Mouse (Mus musculus): Measurements from ENCODE around the gene Olfr113. TPM values are rescaled to one million over a fixed set of nuclear protein-coding genes. Genes with fewer than 3 reads are reported as not detected.
"Not testable (repeated sequence)": the region's sequence is repeated elsewhere in the genome, so short reads cannot be mapped to it uniquely, and the experiment has no call there.

Gene Olfr113
- total RNA-seq (2021) = not detected

- intact Hi-C loops (cut with DNase I) = no loop called here
- no peak for DNase-seq (ENCODE audit: low spot score in 2 of 2)
Measured at GRCm38 (mm10) chr17:37577563-37577962, at the start of gene Olfr113. Gene Olfr113 (minus strand): TSS chr17:37577663.

GRCm38 (mm10) chr17:37627009-37627408 lies 49.5 kb upstream of the Olfr113 start, which contains the start of the genes Olfr115 and Olfr116:
Gene Olfr115 (minus strand): TSS chr17:37627109.
Gene Olfr116 (minus strand): TSS chr17:37627199.
- no peak for DNase-seq (ENCODE audit: low spot score in 2 of 2)
- intact Hi-C loops (cut with DNase I) = no loop called here

- intact Hi-C loops (cut with DNase I) = no loop called here
- DNase-seq (ENCODE audit: low spot score in 2 of 2) = no peak
Measured at GRCm38 (mm10) chr17:37592643-37593042, 15.2 kb upstream of the Olfr113 start, which contains the start of gene Olfr114. Gene Olfr114 (minus strand): TSS chr17:37592743.

- no peak for DNase-seq (ENCODE audit: low spot score in 2 of 2)
- intact Hi-C loops (cut with DNase I) = no loop called here
Measured at GRCm38 (mm10) chr17:37569351-37569750, 8.1 kb downstream of the Olfr113 start, which contains the start of gene Olfr112. Gene Olfr112 (minus strand): TSS chr17:37569451.

- intact Hi-C loops (cut with DNase I) = no loop called here
- no peak for DNase-seq (ENCODE audit: low spot score in 2 of 2)
Measured at GRCm38 (mm10) chr17:37558913-37559615, 18.4 kb downstream of the Olfr113 start.

GRCm38 (mm10) chr17:37543800-37544435 lies 33.5 kb downstream of the Olfr113 start:
- no peak for DNase-seq (ENCODE audit: low spot score in 2 of 2)
- intact Hi-C loops (cut with DNase I) = no loop called here

- DNase-seq (ENCODE audit: low spot score in 2 of 2) = no peak
- intact Hi-C loops (cut with DNase I) = no loop called here
Measured at GRCm38 (mm10) chr17:37541454-37542119, 35.9 kb downstream of the Olfr113 start.

- intact Hi-C loops (cut with DNase I) = not testable (repeated sequence)
- DNase-seq (ENCODE audit: low spot score in 2 of 2) = peak in 1 of 2 experiments; percentile 61
Measured at GRCm38 (mm10) chr17:37538416-37538815, 39.0 kb downstream of the Olfr113 start.

- no peak for DNase-seq (ENCODE audit: low spot score in 2 of 2)
- intact Hi-C loops (cut with DNase I) = no loop called here
Measured at GRCm38 (mm10) chr17:37535173-37535572, 42.3 kb downstream of the Olfr113 start.

- intact Hi-C loops (cut with DNase I) = not testable (repeated sequence)
- peak in 1 of 2 experiments; percentile 20 for DNase-seq (ENCODE audit: low spot score in 2 of 2)
Measured at GRCm38 (mm10) chr17:37525427-37525826, 52.0 kb downstream of the Olfr113 start.

- intact Hi-C loops (cut with DNase I); DNase-seq (ENCODE audit: low spot score in 2 of 2): not testable (repeated sequence)
Measured at GRCm38 (mm10) chr17:37524612-37525011, 52.9 kb downstream of the Olfr113 start.

Other genes with a start within 250 kb of the Olfr113 start
- not detected for gene Olfr103, start 238.0 kb downstream of the Olfr113 start, total RNA-seq (2021)
- gene Olfr104-ps, start 218.1 kb downstream of the Olfr113 start, total RNA-seq (2021) = not detected
- not detected for gene Olfr105-ps, start 198.6 kb downstream of the Olfr113 start, total RNA-seq (2021)
- gene Olfr106-ps, start 187.3 kb downstream of the Olfr113 start, total RNA-seq (2021) = not detected
- not detected for gene Olfr107, start 178.4 kb downstream of the Olfr113 start, total RNA-seq (2021)
- gene Olfr108, start 132.2 kb downstream of the Olfr113 start, total RNA-seq (2021) = not detected
- gene Olfr109, start 118.7 kb downstream of the Olfr113 start, total RNA-seq (2021) = not detected
- not detected for gene H2-M2, start 94.1 kb downstream of the Olfr113 start, total RNA-seq (2021)
- gene Olfr110, start 85.2 kb downstream of the Olfr113 start, total RNA-seq (2021) = not detected
- not detected for gene Olfr111, start 69.6 kb downstream of the Olfr113 start, total RNA-seq (2021)
- gene Olfr112, start 8.2 kb downstream of the Olfr113 start, total RNA-seq (2021) = not detected
- gene Olfr114, start 15.1 kb upstream of the Olfr113 start, total RNA-seq (2021) = not detected
- not detected for gene Olfr115, start 49.4 kb upstream of the Olfr113 start, total RNA-seq (2021)
- not detected for gene Olfr116, start 49.5 kb upstream of the Olfr113 start, total RNA-seq (2021)
- not detected for gene Olfr117, start 86.1 kb upstream of the Olfr113 start, total RNA-seq (2021)
- not detected for gene Olfr118, start 89.3 kb upstream of the Olfr113 start, total RNA-seq (2021)
- not detected for gene Olfr119, start 118.9 kb upstream of the Olfr113 start, total RNA-seq (2021)
- not detected for gene Olfr120, start 144.1 kb upstream of the Olfr113 start, total RNA-seq (2021)
- gene Olfr121, start 171.2 kb upstream of the Olfr113 start, total RNA-seq (2021) = not detected
- gene Olfr122, start 190.9 kb upstream of the Olfr113 start, total RNA-seq (2021) = not detected
- gene Olfr123, start 215.9 kb upstream of the Olfr113 start, total RNA-seq (2021) = not detected
- gene Olfr124, start 222.2 kb upstream of the Olfr113 start, total RNA-seq (2021) = not detected